Mouse (Mus musculus): ENCODE data around the gene Wdr20. TPM values are rescaled to one million over a fixed set of nuclear protein-coding genes. Genes with fewer than 3 reads are reported as not detected.
A peak's percentile ranks its signal among the peaks of the same experiment; 100 is the strongest.
"Not testable (repeated sequence)": the region's sequence is repeated elsewhere in the genome, so short reads cannot be mapped to it uniquely, and the experiment has no call there.

The Wdr20 gene
- total RNA-seq (2021) = 10 to 100 TPM; 42.9 to 49.5 TPM
- long read RNA-seq, experiment 1, transcript Wdr20-201 (3 exons, 2,384 nt) = major isoform, 20 of 27 reads
- long read RNA-seq, experiment 1, partial matches to known transcripts = 0 of 27 reads
- long read RNA-seq, experiment 1, other reads (novel, unspliced or antisense) = 4 of 27 reads
- long read RNA-seq, experiment 2, transcript Wdr20-201 (3 exons, 2,384 nt) = major isoform, 44 of 114 reads
- long read RNA-seq, experiment 2, transcript Wdr20-205 (3 exons, 1,351 nt) = minor isoform, 17 of 114 reads
- long read RNA-seq, experiment 2, partial matches to known transcripts = 4 of 114 reads
- long read RNA-seq, experiment 2, other reads (novel, unspliced or antisense) = 45 of 114 reads

DNA sequence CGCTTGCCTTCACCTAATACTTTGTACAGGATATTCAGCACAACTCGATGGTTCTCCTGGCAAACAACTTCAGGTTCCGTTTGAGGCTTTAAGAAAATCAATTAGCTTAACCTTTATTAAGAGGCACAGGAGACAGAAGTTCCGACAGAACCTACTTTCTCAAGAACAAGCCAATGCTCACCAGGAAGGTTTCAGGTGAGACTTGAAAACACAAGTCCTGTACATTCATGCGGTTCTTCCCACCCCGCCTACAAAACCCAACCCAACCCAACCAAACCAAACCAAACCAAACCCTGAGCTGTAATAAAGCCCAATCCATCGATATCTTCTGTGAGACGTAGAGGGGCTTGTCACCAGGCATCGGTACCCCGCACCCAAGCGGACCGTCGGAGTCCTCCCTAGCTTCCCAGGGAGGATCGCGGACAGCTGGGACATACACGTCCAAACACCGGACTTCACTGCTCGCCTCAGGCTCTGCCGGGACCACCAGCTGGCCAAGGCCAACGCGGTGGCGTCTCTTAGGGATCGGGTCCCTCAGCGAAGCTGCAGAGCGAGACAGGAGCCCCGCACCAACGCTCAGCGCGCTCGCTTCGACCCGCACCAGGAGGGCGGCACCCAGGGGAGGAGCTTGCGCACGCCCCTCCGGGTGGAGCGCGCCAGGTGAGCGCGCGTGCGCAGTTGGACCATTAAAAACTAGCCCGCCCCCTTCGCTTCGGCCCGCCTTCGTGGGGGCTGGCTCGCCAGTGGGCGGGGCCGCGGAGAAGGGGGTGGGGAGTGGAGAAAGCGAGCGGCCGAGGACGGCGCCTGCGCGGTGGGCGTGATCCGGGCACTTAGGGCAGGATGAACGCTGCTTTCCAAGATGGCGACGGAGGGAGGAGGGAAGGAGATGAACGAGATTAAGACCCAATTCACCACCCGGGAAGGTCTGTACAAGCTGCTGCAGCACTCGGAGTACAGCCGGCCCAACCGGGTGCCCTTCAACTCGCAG lies at the start of gene Wdr20:
Gene Wdr20, plus strand, starts transcription at position 775 of the 988 bp plus-strand sequence.
- peak; percentile 99 to 100 for DNase-seq (ENCODE audit: low spot score in 2 of 2)

DNA sequence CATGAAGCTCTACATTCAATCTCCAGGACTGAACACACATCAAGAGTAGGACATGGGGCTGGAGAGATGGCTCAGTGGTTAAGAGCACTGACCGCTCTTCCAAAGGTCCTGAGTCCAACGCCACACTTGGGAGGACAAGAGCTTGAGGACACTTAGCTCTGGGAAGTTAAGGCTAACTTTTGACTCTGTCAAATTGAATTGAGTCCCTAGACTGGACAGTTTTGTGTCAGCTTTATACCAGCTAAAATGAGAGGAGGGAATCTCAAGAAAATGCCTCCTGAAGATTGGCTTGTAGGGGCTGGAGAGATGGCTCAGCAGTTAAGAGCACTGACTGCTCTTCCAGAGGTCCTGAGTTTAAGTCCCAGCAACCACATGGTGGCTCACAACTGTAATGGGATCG lies 48.8 kb upstream of the Wdr20 start:
- not testable (repeated sequence) for DNase-seq (ENCODE audit: low spot score in 2 of 2)

- no peak for DNase-seq (ENCODE audit: low spot score in 2 of 2)
Measured at GRCm38 (mm10) chr12:110689919-110690643, 47.7 kb upstream of the Wdr20 start.

GRCm38 (mm10) chr12:110693378-110693777 lies 44.4 kb upstream of the Wdr20 start:
- DNase-seq (ENCODE audit: low spot score in 2 of 2) = not testable (repeated sequence)

DNA sequence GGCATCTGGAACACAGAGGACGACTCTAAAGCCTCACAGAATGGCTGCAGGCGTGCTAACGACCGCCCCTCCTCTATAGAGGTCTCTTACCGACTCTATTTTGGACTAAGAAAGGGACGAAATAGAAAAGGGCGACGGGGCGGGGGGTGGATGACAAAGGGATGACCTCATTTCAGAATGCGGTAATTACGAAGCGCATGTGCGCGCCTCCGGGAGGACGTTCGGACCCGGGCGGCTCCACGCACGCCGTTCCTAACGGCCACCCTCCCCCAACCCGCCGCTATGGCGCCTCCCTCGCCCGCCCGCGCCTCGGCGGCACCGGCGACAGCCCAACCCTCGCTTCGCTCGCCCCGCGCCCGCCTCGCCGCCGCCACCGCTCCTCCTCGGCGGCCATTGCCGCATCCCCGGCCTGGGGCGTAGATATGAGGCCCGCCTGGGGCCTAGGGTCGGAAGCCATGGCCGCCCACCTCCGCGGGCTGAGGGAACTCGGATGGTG lies 42.0 kb upstream of the Wdr20 start:
- peak; percentile 51 to 54 for DNase-seq (ENCODE audit: low spot score in 2 of 2)

GRCm38 (mm10) chr12:110696173-110696974 lies 41.4 kb upstream of the Wdr20 start:
- DNase-seq (ENCODE audit: low spot score in 2 of 2) = peak; percentile 100

DNA sequence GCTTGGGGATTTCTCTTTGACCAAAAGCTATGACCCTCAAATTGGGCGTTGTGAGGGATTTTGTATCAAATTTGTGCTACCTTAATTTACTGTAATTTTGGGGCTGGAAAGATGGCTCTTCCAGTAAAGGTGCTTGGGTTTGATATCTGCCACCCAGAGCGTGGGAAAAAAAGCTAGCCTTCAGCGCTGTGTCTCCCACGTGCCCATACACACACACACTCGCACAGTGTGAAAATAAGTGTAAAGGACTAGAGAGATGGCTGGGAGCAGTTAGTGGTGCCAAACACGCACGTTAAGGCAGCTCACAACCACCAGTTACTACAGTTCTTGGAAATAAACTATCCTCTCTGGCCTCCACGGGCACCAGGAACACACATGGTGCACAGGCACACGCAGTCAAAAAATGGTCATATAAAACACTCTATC lies 40.8 kb upstream of the Wdr20 start:
- no peak for DNase-seq (ENCODE audit: low spot score in 2 of 2)

GRCm38 (mm10) chr12:110697457-110697856 lies 40.3 kb upstream of the Wdr20 start:
- DNase-seq (ENCODE audit: low spot score in 2 of 2) = no peak

DNA sequence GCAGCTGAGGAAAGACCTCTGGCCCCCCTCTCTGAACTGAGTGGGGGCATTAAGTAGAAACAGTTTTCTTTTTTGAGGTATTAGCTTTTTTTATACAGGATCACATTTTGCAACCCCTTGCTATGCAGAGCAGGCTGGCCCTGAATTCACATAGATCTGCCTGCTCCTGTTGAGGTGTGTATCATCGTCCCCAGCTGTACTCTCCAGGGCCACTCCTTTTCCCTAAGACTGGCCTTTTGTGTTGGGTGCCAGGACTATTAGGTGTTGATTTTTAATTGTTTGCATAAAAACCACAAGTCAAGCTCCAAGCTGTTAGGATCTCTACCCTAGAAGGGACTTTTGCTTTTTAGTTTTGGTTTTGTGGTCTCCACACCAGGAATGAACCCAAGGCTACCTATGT lies 39.7 kb upstream of the Wdr20 start:
- no peak for DNase-seq (ENCODE audit: low spot score in 2 of 2)

- no peak for DNase-seq (ENCODE audit: low spot score in 2 of 2)
Measured at GRCm38 (mm10) chr12:110698523-110699170, 39.1 kb upstream of the Wdr20 start.

DNA sequence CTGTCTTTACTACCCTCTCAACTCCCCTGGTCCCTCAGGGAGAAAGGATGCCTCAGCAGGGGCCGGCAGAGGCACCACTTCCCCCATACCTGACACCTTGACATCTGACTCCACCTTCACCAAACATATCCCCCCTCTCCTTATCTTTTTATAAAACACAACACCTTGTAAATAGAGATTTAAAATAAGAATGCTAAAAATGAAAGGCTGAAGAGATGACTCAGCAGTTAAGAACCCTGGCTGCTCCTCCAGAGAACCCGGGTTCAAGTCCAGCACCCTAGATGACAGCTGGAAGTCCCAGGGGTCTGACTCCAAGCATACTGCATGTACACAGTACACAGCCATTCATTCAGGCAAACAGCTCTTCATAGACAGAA lies 38.6 kb upstream of the Wdr20 start:
- no peak for DNase-seq (ENCODE audit: low spot score in 2 of 2)

DNA sequence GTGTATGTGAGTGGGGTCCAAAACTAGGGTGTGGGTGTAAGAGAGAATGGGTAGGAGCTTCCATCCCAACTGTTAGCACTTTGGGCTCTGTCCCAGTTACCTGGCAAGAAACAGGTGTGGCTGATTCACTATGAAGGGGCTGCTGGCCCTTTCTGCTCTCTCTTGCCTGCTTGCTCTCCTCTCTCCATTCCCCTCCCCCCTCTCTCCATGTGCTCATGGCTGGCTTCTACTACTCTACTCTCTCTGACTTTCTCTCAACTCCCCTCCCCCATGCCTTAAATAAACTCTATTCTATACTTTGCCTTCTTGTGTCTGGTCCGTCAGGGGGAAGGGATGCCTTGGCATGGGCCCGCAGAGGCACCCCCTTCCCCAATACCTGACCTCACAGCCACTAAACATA lies 37.0 kb upstream of the Wdr20 start:
- DNase-seq (ENCODE audit: low spot score in 2 of 2) = no peak

DNA sequence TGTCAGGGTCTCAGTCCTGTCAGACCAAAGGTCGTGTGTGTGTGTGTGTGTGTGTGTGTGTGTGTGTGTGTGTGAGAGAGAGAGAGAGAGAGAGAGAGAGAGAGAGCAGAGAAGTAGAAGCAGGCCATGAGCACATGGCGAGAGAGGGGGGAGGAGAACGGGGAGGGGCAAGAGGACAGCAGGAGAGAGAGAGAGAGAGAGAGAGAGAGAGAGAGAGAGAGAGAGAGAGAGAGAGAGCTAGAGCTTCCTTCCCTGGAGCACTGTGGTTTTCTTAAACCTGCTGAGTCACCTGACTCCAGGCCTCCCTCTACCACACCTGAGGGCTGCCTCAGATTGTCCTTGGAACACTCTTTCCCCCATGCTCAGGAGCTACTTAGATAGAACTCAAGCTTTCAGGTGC lies 36.4 kb upstream of the Wdr20 start:
- not testable (repeated sequence) for DNase-seq (ENCODE audit: low spot score in 2 of 2)

DNA sequence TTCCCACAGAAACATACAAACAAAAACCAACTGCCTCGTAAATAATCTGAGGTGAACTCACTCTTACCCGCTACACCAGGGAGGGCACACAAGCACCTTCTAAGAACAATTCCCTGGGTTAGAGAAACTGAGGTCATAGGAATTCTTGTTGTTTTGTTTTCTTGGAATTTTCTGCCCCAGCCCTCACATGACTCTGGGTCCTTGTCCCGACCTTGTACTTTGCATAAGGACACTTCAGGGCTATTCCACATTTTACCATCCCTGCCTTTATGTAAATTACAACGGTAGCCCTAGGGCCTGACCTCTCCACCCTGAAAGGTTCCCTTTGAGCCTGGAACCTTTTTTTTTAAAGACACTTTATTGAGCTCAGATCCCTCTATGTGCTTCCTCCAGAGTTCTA lies 35.2 kb upstream of the Wdr20 start, which contains the start of gene Hsp90aa1:
Gene Hsp90aa1, minus strand, starts transcription at position 173 of the 400 bp plus-strand sequence.
- DNase-seq (ENCODE audit: low spot score in 2 of 2) = no peak

DNA sequence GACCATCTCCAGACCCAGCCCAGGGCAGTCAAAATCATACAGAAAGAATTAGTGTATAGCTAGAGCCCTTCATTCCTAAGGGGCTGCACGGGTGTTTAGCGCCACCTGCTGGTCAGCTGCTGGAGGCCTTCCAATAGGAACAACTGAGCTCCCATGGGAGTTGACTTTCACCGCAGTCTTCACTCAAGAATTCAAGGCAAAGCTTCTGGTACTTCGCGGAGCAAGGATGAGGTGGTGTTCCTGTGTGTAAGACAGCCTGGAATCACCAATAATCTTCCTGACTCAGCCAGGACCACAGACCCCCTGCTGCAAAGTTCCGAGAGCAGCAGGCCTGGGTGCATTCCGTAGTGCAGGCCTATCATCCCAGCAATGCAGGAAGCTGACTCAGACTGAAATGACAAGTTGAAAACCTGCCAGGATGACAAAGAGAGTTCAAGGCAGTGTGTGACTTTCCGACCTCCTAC lies 34.7 kb upstream of the Wdr20 start:
- DNase-seq (ENCODE audit: low spot score in 2 of 2) = peak; percentile 92

DNA sequence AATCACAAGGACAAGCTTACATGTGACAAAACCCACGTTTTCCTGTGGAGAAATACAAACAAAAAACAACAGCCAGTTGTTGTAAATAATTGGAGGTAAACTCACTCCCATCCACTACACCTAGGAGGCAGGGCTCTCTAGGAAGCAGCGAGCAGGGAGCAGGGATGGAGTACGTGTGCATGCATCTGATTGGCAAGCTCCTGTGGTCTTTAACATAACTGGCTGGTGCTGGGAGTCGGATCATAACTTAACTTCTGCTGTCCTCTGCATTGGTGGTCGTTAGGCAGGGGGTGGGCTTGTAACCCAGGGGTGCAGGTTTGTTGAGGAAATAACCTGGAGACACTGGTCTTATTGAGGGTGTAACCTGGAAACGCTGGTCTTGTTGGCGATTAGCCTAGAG lies 34.1 kb upstream of the Wdr20 start:
- DNase-seq (ENCODE audit: low spot score in 2 of 2) = no peak

GRCm38 (mm10) chr12:110705419-110705818 lies 32.3 kb upstream of the Wdr20 start:
- not testable (repeated sequence) for DNase-seq (ENCODE audit: low spot score in 2 of 2)

GRCm38 (mm10) chr12:110706337-110707231 lies 31.2 kb upstream of the Wdr20 start:
- DNase-seq (ENCODE audit: low spot score in 2 of 2) = peak; percentile 55 to 60
